Mouse (Mus musculus) liver, embryonic 14.5 days (tissue): ENCODE data around the gene Dnajb9. TPM values are rescaled to one million over a fixed set of nuclear protein-coding genes. Genes with fewer than 3 reads are reported as not detected.

Experiments used
- ATAC-seq: fragments of 200-750 bp; cut with Nextera tagmentation; 2 replicates; pipeline ENCODE4 v1.8.0; 2017; ENCODE audit warnings: moderate number of reproducible peaks, mild to moderate bottlenecking, moderate library complexity; ENCODE audit not compliant: insufficient read depth
- DNase-seq, 3 experiments: peaks; one replicate each; pipeline ENCODE4 v3.0.0-alpha.2; 2012 to 2013; ENCODE audit warnings: low read depth in 3 of 3, low spot score in 3 of 3
- H3K27ac ChIP-seq: fragments of 300-500 bp; sonication (generic); 2 replicates; pipeline ENCODE4 v1.5.1; 2014; ENCODE audit warnings: moderate library complexity, mild to moderate bottlenecking, control low read depth, inconsistent platforms
- H3K27me3 ChIP-seq: fragments of 300-500 bp; sonication (generic); 2 replicates; pipeline ENCODE4 v1.6.1; 2014; ENCODE audit warnings: mild to moderate bottlenecking, low read length, moderate library complexity; ENCODE audit not compliant: control insufficient read depth, insufficient read depth
- H3K36me3 ChIP-seq: fragments of 300-500 bp; sonication (generic); replicated peaks from 2 replicates; pipeline ENCODE4 v1.6.1; 2014; ENCODE audit warnings: low read depth; ENCODE audit not compliant: control insufficient read depth, insufficient read depth
- H3K4me1 ChIP-seq, 2 experiments: fragments of 200-500 bp in 1 of 2; fragments of 300-500 bp in 1 of 2; sonication (generic) in 1 of 2; replicated peaks; 2 replicates each; pipeline ENCODE4 v1.6.1; 2012 to 2014; ENCODE audit warnings: antibody characterized with exemption in 1 of 2, inconsistent platforms in 1 of 2, low read length in 1 of 2; ENCODE audit not compliant: control insufficient read depth in 2 of 2, insufficient read depth in 2 of 2
- H3K4me2 ChIP-seq: fragments of 300-500 bp; sonication (generic); 2 replicates; pipeline ENCODE4 v1.6.1; 2014; ENCODE audit warnings: low read depth, mild to moderate bottlenecking, control low read depth, moderate library complexity
- H3K4me3 ChIP-seq, 2 experiments: fragments of 200-500 bp in 1 of 2; fragments of 300-500 bp in 1 of 2; sonication (generic) in 1 of 2; 2 replicates each; pipeline ENCODE4 v1.5.1; 2012 to 2014; ENCODE audit warnings: low read depth in 2 of 2, low read length in 2 of 2, mild to moderate bottlenecking in 2 of 2, control low read depth in 1 of 2, inconsistent platforms in 1 of 2, moderate library complexity in 1 of 2; ENCODE audit not compliant: insufficient read depth in 1 of 2
- H3K9ac ChIP-seq: fragments of 300-500 bp; sonication (generic); replicated peaks from 2 replicates; pipeline ENCODE4 v1.6.1; 2014; ENCODE audit warnings: mild to moderate bottlenecking, control low read depth, moderate library complexity
- H3K9me3 ChIP-seq: fragments of 300-500 bp; sonication (generic); 2 replicates; pipeline ENCODE4 v1.6.1; 2016; ENCODE audit warnings: low read length, mixed read lengths; ENCODE audit not compliant: control insufficient read depth
- CTCF ChIP-seq: IDR thresholded peaks from 2 replicates; pipeline ENCODE4 v1.5.1; 2016; ENCODE audit warnings: antibody characterized with exemption, low read depth, control low read depth
- EP300 ChIP-seq: IDR thresholded peaks from 2 replicates; pipeline ENCODE4 v1.6.1; 2016; ENCODE audit warnings: antibody characterized with exemption, low read depth
- WGBS: fragments of 180-500 bp; shearing (Covaris S2); extraction: QIAGEN DNeasy Blood & Tissue Kit; methylation state at CpG from one replicate; pipeline ENCODE4 v1.1.7; 2014; ENCODE audit not compliant: insufficient replicate concordance; 5-methylcytosine and 5-hydroxymethylcytosine counted together
- polyA plus RNA-seq, 2 experiments: library from polyadenylated mRNA; depleted of rRNA in 1 of 2; stranded (reverse) in 1 of 2; unstranded in 1 of 2; fragments of >200 nt; fragmentation: Nextera tagmentation in 1 of 2; extraction: Ambion mirVana in 1 of 2; gene quantifications; 2 replicates each; pipeline versions ENCODE4 v1.2.1 to v1.2.3; 2012 to 2014

The Dnajb9 gene
- polyA plus RNA-seq, 2 experiments, result 4.4 to 15.4 TPM

- peak overlapping the region; percentile 89 for H3K9ac ChIP-seq
- WGBS, result under 1% methylated on average over 37 of the region's 37 CpGs
- TF ChIP-seq CTCF, result no peak
- TF ChIP-seq EP300, result no peak
- peaks cover 4% of the 10 kb centered on the region for H3K36me3 ChIP-seq
- H3K4me2 ChIP-seq, result peak overlapping the region; percentile 94
- H3K27ac ChIP-seq, result peak overlapping the region; percentile 49
- peak overlapping the region; percentile 78 to 90 for H3K4me3 ChIP-seq
- no peaks in the 10 kb centered on the region for H3K9me3 ChIP-seq
- peaks cover 6 to 8% of the 10 kb centered on the region in 2 experiments for H3K4me1 ChIP-seq
- no peak for DNase-seq
- H3K27me3 ChIP-seq, result no peaks in the 10 kb centered on the region
- ATAC-seq, result no peak; the same call in 1 of the 2 replicates
These were observed 844 bp downstream of the Dnajb9 start for GRCm38 (mm10) chr12:44209141-44209823.

GRCm38 (mm10) chr12:44197873-44198525 lies 12.1 kb downstream of the Dnajb9 start:
- Histone ChIP-seq H3K4me3 (no peak overlapping the region), H3K9me3 (no peaks in the 10 kb centered on the region), H3K4me1 (peaks cover 7 to 9% of the 10 kb centered on the region in 2 experiments), H3K27me3 (no peaks in the 10 kb centered on the region), H3K27ac (no peak overlapping the region), H3K4me2 (no peak overlapping the region), H3K36me3 (no peaks in the 10 kb centered on the region), H3K9ac (no peak overlapping the region)
- DNase-seq (peak in 2 of 3 experiments; percentile 40 to 43), ATAC-seq (peak; percentile 74; the same call in 1 of the 2 replicates)
- WGBS, result 16% methylated on average over 4 of the region's 4 CpGs
- TF ChIP-seq EP300 (peak; percentile 59), CTCF (no peak)

GRCm38 (mm10) chr12:44181081-44181982 lies 28.8 kb downstream of the Dnajb9 start:
- no peaks in the 10 kb centered on the region for H3K36me3 ChIP-seq
- H3K4me2 ChIP-seq, result no peak overlapping the region
- H3K9me3 ChIP-seq, result no peaks in the 10 kb centered on the region
- H3K27me3 ChIP-seq, result no peaks in the 10 kb centered on the region
- DNase-seq (no peak), ATAC-seq (no peak)
- H3K27ac ChIP-seq, result no peak overlapping the region
- H3K9ac ChIP-seq, result no peak overlapping the region
- TF ChIP-seq CTCF (peak; percentile 41; the same call in 1 of the 2 replicates), EP300 (no peak)
- H3K4me3 ChIP-seq, result no peak overlapping the region
- H3K4me1 ChIP-seq, result no peaks in the 10 kb centered on the region
- WGBS, result 42% methylated on average over 9 of the region's 9 CpGs

GRCm38 (mm10) chr12:44177038-44177355 lies 33.1 kb downstream of the Dnajb9 start:
- Histone ChIP-seq H3K4me3 (no peak overlapping the region), H3K9me3 (no peaks in the 10 kb centered on the region), H3K4me2 (no peak overlapping the region), H3K36me3 (no peaks in the 10 kb centered on the region), H3K4me1 (no peaks in the 10 kb centered on the region), H3K27ac (no peak overlapping the region), H3K9ac (no peak overlapping the region), H3K27me3 (no peaks in the 10 kb centered on the region)
- no peak for ATAC-seq
- no peak for TF ChIP-seq EP300
- TF ChIP-seq CTCF, result no peak
- DNase-seq, result no peak
- WGBS, result 56% methylated on average over 2 of the region's 2 CpGs
